ENCODE assay signal across 8 mouse cellular contexts in genomic region chr8:61479506-61480214, GRCm38 (mm10). TPM values are rescaled to one million over a fixed set of nuclear protein-coding genes. Genes with fewer than 3 reads are reported as not detected.
A peak's percentile ranks its signal among the peaks of the same experiment; 100 is the strongest.
DNase-seq lines count a peak whose midpoint lies in the region; ATAC-seq and TF ChIP-seq lines count a peak whose summit lies in the region.

No protein-coding gene starts in this region.

- no peak overlapping the region for H3K4me3 ChIP-seq in midbrain, embryonic 11.5 days (ENCODE audit: low read depth, low read length)
- H3K4me3 ChIP-seq in spleen, adult 2 months (ENCODE audit: extremely low read depth, insufficient read depth, insufficient read length) = no peak overlapping the region

- H3K4me2 ChIP-seq in midbrain, embryonic 11.5 days = no peak overlapping the region

- peak; percentile 78 for ATAC-seq in midbrain, embryonic 11.5 days (ENCODE audit: low FRiP score)

- peak; percentile 72 to 76 for DNase-seq in cerebellum, postnatal 10 days
- DNase-seq in cerebellum, adult 9-11 months = no peak
- DNase-seq in embryo, embryonic 10 days (ENCODE audit: low spot score) = peak; percentile 69
- DNase-seq in gastrocnemius, postnatal 25 days = peak; percentile 39
- DNase-seq in kidney, adult 18-20 months = peak; percentile 67
- peak; percentile 59 for DNase-seq in left cerebral cortex, postnatal 4 days
- DNase-seq in midbrain, embryonic 11.5 days (ENCODE audit: low spot score, missing footprints) = peak; percentile 86
- peak in 1 of 2 experiments; percentile 30 for DNase-seq in spleen, adult 2 months (ENCODE audit: low read depth in 1 of 2, low spot score in 2 of 2)

- 50% methylated on average over 11 of the region's 11 CpGs for WGBS in midbrain, embryonic 11.5 days
- WGBS in spleen, adult 2 months = 54% methylated on average over 11 of the region's 11 CpGs

- TF ChIP-seq POLR2A in spleen, adult 2 months (IDR thresholded peaks at IDR 0.05; ENCODE audit: low read depth, low read length) = no peak

- H3K9ac ChIP-seq in midbrain, embryonic 11.5 days (ENCODE audit: low read length) = no peak overlapping the region

- H3K9me3 ChIP-seq in midbrain, embryonic 11.5 days (ENCODE audit: control insufficient read depth, low read length) = no peaks in the 10 kb centered on the region

- intact Hi-C loops in left cerebral cortex, postnatal 4 days (cut with DNase I) = loop anchor here (10.0 kb wide), 1 partner anchor 255 kb away; the partner anchor contains the start of gene Sh3rf1

- no peaks in the 10 kb centered on the region for H3K27me3 ChIP-seq in midbrain, embryonic 11.5 days (ENCODE audit: control insufficient read depth, insufficient read depth, low read length)
- no peaks in the 10 kb centered on the region for H3K27me3 ChIP-seq in spleen, adult 2 months (ENCODE audit: control insufficient read depth, insufficient read depth, low read length)

- no peak overlapping the region for H3K27ac ChIP-seq in midbrain, embryonic 11.5 days (ENCODE audit: low read depth, low read length)
- no peak overlapping the region for H3K27ac ChIP-seq in spleen, adult 2 months (ENCODE audit: insufficient read depth, low read length)

- TF ChIP-seq CTCF in spleen, adult 2 months (IDR thresholded peaks at IDR 0.05; ENCODE audit: extremely low read depth, insufficient read depth, insufficient read length, insufficient replicate concordance) = peak; percentile 50; the same call in 1 of the 2 replicates

- H3K4me1 ChIP-seq in midbrain, embryonic 11.5 days (ENCODE audit: control insufficient read depth, insufficient read depth, low read length) = no peaks in the 10 kb centered on the region
- H3K4me1 ChIP-seq in spleen, adult 2 months (ENCODE audit: control insufficient read depth, insufficient read depth, insufficient read length) = no peaks in the 10 kb centered on the region

- H3K36me3 ChIP-seq in midbrain, embryonic 11.5 days (ENCODE audit: control insufficient read depth, insufficient read depth, low read length) = no peaks in the 10 kb centered on the region
- no peaks in the 10 kb centered on the region for H3K36me3 ChIP-seq in spleen, adult 2 months (ENCODE audit: control insufficient read depth, insufficient read depth, low read length)

RNA-seq across cellular contexts. Expression of gene Cbr4, which starts 7.9 kb away (rescaled TPM):
- 10 to 100 TPM; 31.5 to 34.4 TPM for total RNA-seq in gastrocnemius, postnatal 25 days (2021)
- total RNA-seq in left cerebral cortex, postnatal 4 days (2021) = 10 to 100 TPM; 12.5 to 14.0 TPM
- polyA plus RNA-seq in midbrain, embryonic 11.5 days (2014; fragmentation: Nextera tagmentation; extraction: Ambion mirVana) = 27.0 and 27.1 TPM in 2 replicates
- 1.5 and 1.7 TPM in 2 replicates for polyA plus RNA-seq in spleen, adult 2 months (2012; rRNA removed)
